Mouse (Mus musculus): ENCODE data around the gene Vmo1. TPM values are rescaled to one million over a fixed set of nuclear protein-coding genes. Genes with fewer than 3 reads are reported as not detected.

Gene Vmo1
- polyA plus RNA-seq (2012; ENCODE audit: low replicate concordance), result not detected in 2 replicates

DNA sequence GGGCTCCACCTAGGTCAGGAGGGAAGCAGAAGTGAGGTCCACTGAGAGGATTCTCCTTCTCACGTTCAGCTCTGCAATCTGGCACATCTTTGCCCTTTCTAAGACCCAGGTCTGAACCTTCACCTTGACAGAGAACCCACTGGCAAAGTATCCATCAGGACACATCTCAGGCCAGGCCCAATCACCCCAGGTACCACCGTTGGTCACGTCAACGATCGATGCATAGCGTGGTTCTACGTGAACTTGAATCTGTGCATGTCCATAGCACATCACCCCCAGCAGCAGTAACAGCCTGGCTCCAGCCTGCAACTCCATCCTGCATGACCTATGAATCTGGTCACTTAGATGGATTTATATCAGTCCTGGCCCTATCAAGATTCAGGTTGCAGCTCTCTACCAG is at the start of gene Vmo1:
Gene Vmo1, minus strand, starts transcription at position 329 of the 400 bp plus-strand sequence.

DNA sequence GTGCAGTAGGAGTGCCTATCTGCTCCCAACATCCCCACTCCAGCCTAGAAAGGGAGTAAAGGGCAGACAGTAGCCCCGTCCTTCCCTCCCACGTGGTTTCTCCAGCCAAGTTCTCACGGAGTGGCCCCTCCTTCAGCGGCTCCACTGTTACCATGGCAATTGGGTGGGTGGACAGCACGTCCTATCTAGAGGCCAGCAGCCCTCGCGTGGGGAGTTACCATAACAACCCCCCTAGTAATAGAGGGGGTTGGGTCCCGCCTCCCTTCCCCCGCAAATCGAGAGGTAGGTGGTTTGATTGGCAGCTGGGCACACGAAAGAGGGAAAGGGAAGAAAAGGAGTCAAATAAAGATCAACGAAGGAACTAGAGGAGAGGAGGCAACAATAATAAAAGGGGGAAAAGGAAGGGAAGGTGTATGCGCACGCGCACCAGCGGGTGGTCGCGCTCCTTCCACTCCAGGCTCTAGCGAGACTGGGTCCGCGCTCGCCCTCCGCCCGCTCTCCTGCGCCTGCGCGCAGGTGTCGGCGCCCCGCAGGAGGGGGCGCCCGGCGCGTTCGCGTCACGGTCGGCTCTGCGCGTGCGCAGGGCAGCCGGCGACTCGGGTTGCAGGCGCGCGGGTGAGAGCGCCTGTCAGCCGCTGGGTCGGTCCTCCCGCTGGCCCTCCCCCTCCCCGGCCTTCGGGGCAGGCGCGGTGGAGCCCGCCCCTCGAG is 48.0 kb upstream of the Vmo1 start, which contains the start of gene Mink1:
Gene Mink1, plus strand, starts transcription at position 595 of the 708 bp plus-strand sequence.

DNA sequence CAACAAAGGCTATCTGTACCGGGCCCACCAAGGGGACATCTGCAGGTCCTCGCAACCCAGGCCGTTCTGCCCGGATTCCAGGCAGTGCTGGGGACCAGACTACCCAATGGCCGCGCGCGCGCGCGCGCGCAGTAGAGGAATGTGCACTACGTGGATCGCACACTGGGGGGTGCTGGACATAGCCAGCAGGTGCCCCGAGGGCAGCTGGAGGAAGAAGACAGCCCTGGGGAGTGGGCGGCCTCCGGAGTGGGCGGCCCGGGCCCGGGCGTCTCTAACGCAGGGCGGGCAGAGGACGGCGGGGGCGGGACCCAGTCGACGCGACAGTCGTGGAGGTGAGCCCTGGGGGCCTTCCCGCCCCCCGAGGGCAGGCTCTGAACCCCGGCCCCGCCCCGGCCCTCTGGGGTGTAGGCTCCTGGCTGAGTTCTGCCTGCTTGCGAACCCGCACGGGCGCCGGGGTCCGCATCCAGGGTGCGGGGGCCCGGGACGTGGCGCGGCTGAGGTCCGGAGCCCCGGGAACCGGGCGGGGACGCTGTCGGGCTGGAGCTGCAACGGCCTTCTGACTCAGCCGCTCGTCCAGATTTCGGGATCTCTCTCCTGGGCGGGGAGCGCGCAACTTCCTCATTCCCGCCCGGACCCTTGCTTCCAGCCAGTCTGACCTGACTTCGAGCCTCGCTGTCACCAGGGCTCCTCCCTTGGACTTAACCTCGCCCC is 25.6 kb upstream of the Vmo1 start, which contains the start of gene Pld2:
Gene Pld2, plus strand, starts transcription at position 188 of the 711 bp plus-strand sequence.

DNA sequence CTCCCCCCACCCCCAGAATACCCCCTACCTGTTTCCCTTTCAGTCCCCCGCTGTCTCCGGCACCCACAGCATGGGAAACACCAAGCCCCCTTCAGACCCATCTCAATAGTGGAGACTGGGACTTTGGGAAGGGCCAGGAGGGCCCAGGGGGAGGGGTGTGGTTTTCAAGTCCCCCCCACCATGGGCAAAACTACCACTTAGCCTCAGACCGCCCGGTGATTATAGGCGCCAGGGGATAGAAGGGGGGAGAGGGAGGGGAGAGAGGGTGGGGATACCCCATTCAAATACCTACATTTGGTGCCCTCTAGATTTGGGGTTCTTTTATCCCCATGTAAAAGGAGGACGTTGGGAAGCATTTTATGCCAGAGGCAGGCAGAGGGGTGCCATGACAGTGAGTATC is 18.4 kb upstream of the Vmo1 start, which contains the start of gene Gm40193:
Gene Gm40193, minus strand, starts transcription at position 101 of the 400 bp plus-strand sequence.

DNA sequence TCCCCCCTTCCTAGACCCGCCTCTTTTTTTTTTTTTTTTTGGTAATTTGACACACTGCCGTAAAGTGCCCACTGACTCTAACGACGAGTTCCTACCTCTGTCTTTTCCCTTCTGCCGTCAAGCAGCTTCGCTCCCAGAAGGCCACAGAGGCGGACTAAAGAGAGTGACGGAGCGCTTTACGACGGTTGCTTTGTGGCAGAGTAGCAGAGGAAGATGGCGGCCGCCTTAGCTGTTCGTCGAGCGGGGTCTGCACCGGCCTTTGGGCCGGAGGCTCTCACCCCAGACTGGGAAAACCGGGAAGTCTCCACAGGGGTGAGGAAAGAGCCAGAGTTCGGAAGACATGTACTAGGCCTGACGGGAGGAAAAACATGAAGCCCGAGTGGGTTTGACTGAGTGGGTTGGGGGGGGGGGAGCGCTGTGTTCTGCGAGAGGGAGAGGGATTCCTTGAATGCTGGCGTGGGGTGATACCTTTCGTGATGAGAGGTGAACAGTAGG is 10.8 kb upstream of the Vmo1 start, which contains the start of gene Psmb6:
Gene Psmb6, plus strand, starts transcription at position 184 of the 495 bp plus-strand sequence.

DNA sequence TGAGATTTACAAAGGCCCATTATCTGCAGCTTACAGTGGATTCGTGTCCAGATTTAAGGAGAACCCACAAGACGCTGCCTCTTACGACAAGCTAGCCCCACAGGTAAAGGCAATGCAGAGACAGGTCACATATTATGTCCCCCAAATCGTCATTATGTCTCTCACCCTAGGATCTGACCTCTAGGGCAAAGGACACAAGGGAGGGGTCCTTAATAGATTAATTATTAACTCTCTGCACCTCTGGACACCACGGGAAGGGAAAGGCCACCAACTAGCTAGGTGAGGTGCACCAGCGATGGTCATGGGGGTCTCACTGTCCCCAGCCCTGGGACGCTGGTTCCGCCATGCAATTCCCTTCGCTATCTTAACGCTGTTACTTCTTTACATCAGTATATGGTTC is 4.5 kb upstream of the Vmo1 start, which contains the start of gene Gltpd2:
Gene Gltpd2, plus strand, starts transcription at position 274 of the 400 bp plus-strand sequence.

DNA sequence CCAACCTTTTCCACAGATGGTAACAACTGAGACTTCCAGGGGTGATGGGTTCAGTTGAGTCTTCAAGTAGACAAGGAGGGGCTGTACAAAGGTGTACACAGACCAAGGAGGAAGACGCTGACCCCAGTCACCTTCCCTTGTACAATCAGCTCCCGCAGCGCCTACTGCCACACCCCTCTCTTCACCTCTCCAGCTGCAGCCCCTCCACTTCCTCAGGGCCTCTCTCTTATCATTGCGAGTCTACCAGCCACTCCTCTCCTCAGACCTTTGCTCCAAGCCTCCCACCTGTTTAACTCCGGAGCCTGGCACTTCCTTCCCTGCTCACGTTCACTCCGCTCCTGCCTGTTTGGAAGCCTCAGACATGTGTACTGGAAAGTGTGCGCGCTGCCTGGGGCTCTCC is 9.4 kb downstream of the Vmo1 start, which contains the start of gene Tm4sf5:
Gene Tm4sf5, plus strand, starts transcription at position 275 of the 400 bp plus-strand sequence.

Other genes with a start within 250 kb of the Vmo1 start
- gene Alox12e, start 192.0 kb downstream of the Vmo1 start, polyA plus RNA-seq (2012; ENCODE audit: low replicate concordance), result not detected in 2 replicates
- 0.35 and 0.56 TPM in 2 replicates for gene Alox15, start 162.6 kb downstream of the Vmo1 start, polyA plus RNA-seq (2012; ENCODE audit: low replicate concordance)
- 84.1 and 130 TPM in 2 replicates for gene Pelp1, start 104.6 kb downstream of the Vmo1 start, polyA plus RNA-seq (2012; ENCODE audit: low replicate concordance)
- 187 and 287 TPM in 2 replicates for gene Arrb2, start 82.0 kb downstream of the Vmo1 start, polyA plus RNA-seq (2012; ENCODE audit: low replicate concordance)
- gene Med11, start 62.7 kb downstream of the Vmo1 start, polyA plus RNA-seq (2012; ENCODE audit: low replicate concordance), result 6.5 and 33.1 TPM in 2 replicates
- 1.6 TPM in 2 replicates for gene Zmynd15, start 55.2 kb downstream of the Vmo1 start, polyA plus RNA-seq (2012; ENCODE audit: low replicate concordance)
- gene Cxcl16, start 54.6 kb downstream of the Vmo1 start, polyA plus RNA-seq (2012; ENCODE audit: low replicate concordance), result 0.86 and 2.0 TPM in 2 replicates
- not detected in 2 replicates for gene Tm4sf5, start 9.4 kb downstream of the Vmo1 start, polyA plus RNA-seq (2012; ENCODE audit: low replicate concordance)
- gene Gltpd2, start 4.6 kb upstream of the Vmo1 start, polyA plus RNA-seq (2012; ENCODE audit: low replicate concordance), result not detected in 2 replicates
- 51.2 and 127 TPM in 2 replicates for gene Psmb6, start 10.8 kb upstream of the Vmo1 start, polyA plus RNA-seq (2012; ENCODE audit: low replicate concordance)
- not detected in 2 replicates for gene Gm40193, start 18.3 kb upstream of the Vmo1 start, polyA plus RNA-seq (2012; ENCODE audit: low replicate concordance)
- gene Pld2, start 25.4 kb upstream of the Vmo1 start, polyA plus RNA-seq (2012; ENCODE audit: low replicate concordance), result 0.79 and 2.3 TPM in 2 replicates
- gene Mink1, start 48.3 kb upstream of the Vmo1 start, polyA plus RNA-seq (2012; ENCODE audit: low replicate concordance), result 80.3 and 81.9 TPM in 2 replicates
- gene 4930544D05Rik, start 101.2 kb upstream of the Vmo1 start, polyA plus RNA-seq (2012; ENCODE audit: low replicate concordance), result not detected in 2 replicates
- 0.54 and 1.8 TPM in 2 replicates for gene Chrne, start 104.6 kb upstream of the Vmo1 start, polyA plus RNA-seq (2012; ENCODE audit: low replicate concordance)
- 17.4 and 31.1 TPM in 2 replicates for gene Gp1ba, start 124.5 kb upstream of the Vmo1 start, polyA plus RNA-seq (2012; ENCODE audit: low replicate concordance)
- gene Rnf167, start 132.6 kb upstream of the Vmo1 start, polyA plus RNA-seq (2012; ENCODE audit: low replicate concordance), result 52.5 and 175 TPM in 2 replicates
- gene Slc25a11, start 132.9 kb upstream of the Vmo1 start, polyA plus RNA-seq (2012; ENCODE audit: low replicate concordance), result 28.6 and 32.9 TPM in 2 replicates
- 3,216 and 5,291 TPM in 2 replicates for gene Pfn1, start 140.0 kb upstream of the Vmo1 start, polyA plus RNA-seq (2012; ENCODE audit: low replicate concordance)
- gene Eno3, start 142.6 kb upstream of the Vmo1 start, polyA plus RNA-seq (2012; ENCODE audit: low replicate concordance), result 8.0 and 15.4 TPM in 2 replicates
- gene Spag7, start 154.8 kb upstream of the Vmo1 start, polyA plus RNA-seq (2012; ENCODE audit: low replicate concordance), result 65.7 and 82.3 TPM in 2 replicates
- 29.3 and 36.4 TPM in 2 replicates for gene Camta2, start 173.5 kb upstream of the Vmo1 start, polyA plus RNA-seq (2012; ENCODE audit: low replicate concordance)
- gene Inca1, start 185.5 kb upstream of the Vmo1 start, polyA plus RNA-seq (2012; ENCODE audit: low replicate concordance), result not detected in 2 replicates
- 30.4 and 70.0 TPM in 2 replicates for gene Kif1c, start 185.9 kb upstream of the Vmo1 start, polyA plus RNA-seq (2012; ENCODE audit: low replicate concordance)
- 0.96 and 1.0 TPM in 2 replicates for gene Zfp3, start 249.6 kb upstream of the Vmo1 start, polyA plus RNA-seq (2012; ENCODE audit: low replicate concordance)